ENCODE assay signal across 15 mouse cellular contexts in genomic region chr1:191622801-191623200, GRCm38 (mm10). TPM values are rescaled to one million over a fixed set of nuclear protein-coding genes. Genes with fewer than 3 reads are reported as not detected.
DNase-seq lines count a peak whose midpoint lies in the region; ATAC-seq lines count a peak whose summit lies in the region.
"Had no signal": no experiment of that assay in that cellular context is flagged by ENCODE, and none has a peak within 500 bp of the region (broad histone marks: within the 10 kb centered on the region; RNA-seq: fewer than 3 reads in every experiment).

No protein-coding gene starts in this region.

- H3K4me1 ChIP-seq in kidney, embryonic 14.5 days (ENCODE audit: control insufficient read depth, insufficient read depth, low read length): no peaks in the 10 kb centered on the region; the same call in 1 of the 2 replicates
- H3K4me1 ChIP-seq: midbrain, embryonic 13.5 days; neural tube, embryonic 12.5 days had no signal

- ATAC-seq in granulocyte monocyte progenitor cell, adult 5-6 weeks (replicated peaks; ENCODE audit: poor library complexity, severe bottlenecking): no peak
- no peak for ATAC-seq in kidney, embryonic 14.5 days (ENCODE audit: low FRiP score, low TSS enrichment)
- ATAC-seq: CD4-positive, CD25-positive, alpha-beta regulatory T cell, adult 4 months; lung, postnatal 0 days; midbrain, embryonic 13.5 days had no signal

- intact Hi-C loops in heart, postnatal 25 days (cut with DNase I): no loop called here
- intact Hi-C loops in left cerebral cortex, postnatal 25 days (cut with DNase I): no loop called here

- 93% methylated on average over 8 of the region's 8 CpGs for WGBS in kidney, embryonic 14.5 days

- H3K9me3 ChIP-seq in kidney, embryonic 14.5 days (ENCODE audit: control insufficient read depth, low read length): no peaks in the 10 kb centered on the region
- H3K9me3 ChIP-seq: midbrain, embryonic 13.5 days; neural tube, embryonic 12.5 days had no signal

- H3K9ac ChIP-seq in kidney, embryonic 14.5 days (ENCODE audit: low read depth, low read length): no peak overlapping the region
- H3K9ac ChIP-seq: midbrain, embryonic 13.5 days; neural tube, embryonic 12.5 days had no signal

- no peaks in the 10 kb centered on the region for H3K27me3 ChIP-seq in kidney, embryonic 14.5 days (ENCODE audit: control insufficient read depth, insufficient read depth, low read length)
- H3K27me3 ChIP-seq: midbrain, embryonic 13.5 days; neural tube, embryonic 12.5 days had no signal

- H3K27ac ChIP-seq in kidney, embryonic 14.5 days (ENCODE audit: low read depth, low read length): no peak overlapping the region
- H3K27ac ChIP-seq: midbrain, embryonic 13.5 days; neural tube, embryonic 12.5 days had no signal

- DNase-seq in heart, adult 11 months: peak; percentile 96
- DNase-seq in heart, postnatal 25 days (ENCODE audit: low spot score): no peak
- DNase-seq in NIH3T3 (ENCODE audit: low read depth): peak; percentile 66
- peak; percentile 25 for DNase-seq in gastrocnemius, postnatal 25 days
- DNase-seq in left cerebral cortex, postnatal 25 days (ENCODE audit: low spot score in 2 of 2): peak; percentile 38 to 75
- DNase-seq: cerebellum, postnatal 36 days; kidney, postnatal 4 days; liver; spleen, adult 18-20 months had no signal

- no peak overlapping the region for H3K4me3 ChIP-seq in kidney, embryonic 14.5 days (ENCODE audit: low read length)
- H3K4me3 ChIP-seq: midbrain, embryonic 13.5 days; neural tube, embryonic 12.5 days had no signal

- no peak overlapping the region for H3K4me2 ChIP-seq in kidney, embryonic 14.5 days (replicated peaks; ENCODE audit: low read depth, low read length)
- H3K4me2 ChIP-seq: midbrain, embryonic 13.5 days; neural tube, embryonic 12.5 days had no signal

- peaks cover 47% of the 10 kb centered on the region for H3K36me3 ChIP-seq in kidney, embryonic 14.5 days (ENCODE audit: control insufficient read depth, insufficient read depth, low read length)

RNA-seq across cellular contexts. Expression of gene Ints7, which starts 47.4 kb away (rescaled TPM):
- 10 to 100 TPM; 12.4 to 13.2 TPM for total RNA-seq in heart, postnatal 25 days (2021)
- 1 to 10 TPM; 6.4 to 6.6 TPM for total RNA-seq in gastrocnemius, postnatal 25 days (2021)
- 10 to 100 TPM; 34.5 to 34.9 TPM for total RNA-seq in left cerebral cortex, postnatal 25 days (2021)
- total RNA-seq in granulocyte monocyte progenitor cell, adult 5-6 weeks (2014; fragmentation: Nextera tagmentation): 64.6 and 78.4 TPM in 2 replicates
- total RNA-seq in granulocyte monocyte progenitor cell, adult 5-6 weeks (2017): 55.9 and 62.3 TPM in 2 replicates
- 38.9 and 77.9 TPM in 2 replicates for polyA plus RNA-seq in kidney, embryonic 14.5 days (2014; fragmentation: Nextera tagmentation; extraction: Ambion mirVana)

RNA-seq across cellular contexts. Expression of gene Dtl, which starts 47.5 kb away (rescaled TPM):
- under 1 TPM; 0.31 TPM for total RNA-seq in heart, postnatal 25 days (2021)
- total RNA-seq in gastrocnemius, postnatal 25 days (2021): under 1 TPM; 0.18 to 0.78 TPM
- total RNA-seq in left cerebral cortex, postnatal 25 days (2021): 1 to 10 TPM; 8.2 to 9.1 TPM
- 90.6 and 123 TPM in 2 replicates for total RNA-seq in granulocyte monocyte progenitor cell, adult 5-6 weeks (2014; fragmentation: Nextera tagmentation)
- 76.1 and 84.1 TPM in 2 replicates for total RNA-seq in granulocyte monocyte progenitor cell, adult 5-6 weeks (2017)
- polyA plus RNA-seq in kidney, embryonic 14.5 days (2014; fragmentation: Nextera tagmentation; extraction: Ambion mirVana): 45.8 and 81.3 TPM in 2 replicates

Comparison
In these comparisons a context has a peak if more than half of its experiments do, and no peak if none do; other contexts are left out.
1. RNA of gene Dtl, which starts 47.5 kb away (total RNA-seq): 76.1 to 123 TPM in granulocyte monocyte progenitor cell, adult 5-6 weeks; 8.2 to 9.1 TPM in left cerebral cortex, postnatal 25 days, 0.18 to 0.78 TPM in gastrocnemius, postnatal 25 days and 0.31 TPM in heart, postnatal 25 days; every median in the first group is over 4 times any median in the second.